Mouse (Mus musculus) heart, adult 2 months (tissue): Measurements from ENCODE around the gene Fopnl. TPM values are rescaled to one million over a fixed set of nuclear protein-coding genes. Genes with fewer than 3 reads are reported as not detected.

Experiments used
- DNase-seq, 2 experiments: peaks; one replicate each; pipeline ENCODE4 v3.0.0; 2021
- H3K27ac ChIP-seq: fragments of 200-600 bp; 2 replicates; pipeline ENCODE4 v1.8.1; 2022
- H3K27me3 ChIP-seq: fragments of 200-500 bp; 2 replicates; pipeline ENCODE4 v1.6.1; 2012; ENCODE audit warnings: mild to moderate bottlenecking, low read length, inconsistent platforms, mixed read lengths; ENCODE audit not compliant: control insufficient read depth, insufficient read depth
- H3K36me3 ChIP-seq: fragments of 200-500 bp; 2 replicates; pipeline ENCODE4 v1.6.1; 2012; ENCODE audit warnings: low read length, inconsistent platforms; ENCODE audit not compliant: control insufficient read depth, insufficient read depth
- H3K4me1 ChIP-seq: fragments of 200-500 bp; 2 replicates; pipeline ENCODE4 v1.6.1; 2011; ENCODE audit warnings: low read length; ENCODE audit not compliant: control insufficient read depth, insufficient read depth
- H3K4me3 ChIP-seq: fragments of 200-600 bp; 2 replicates; pipeline ENCODE4 v1.8.1; 2022
- H3K79me2 ChIP-seq: fragments of 200-500 bp; replicated peaks from 2 replicates; pipeline ENCODE4 v1.6.1; 2012; ENCODE audit warnings: mild to moderate bottlenecking, inconsistent platforms, low read length, moderate library complexity, mixed read lengths; ENCODE audit not compliant: control insufficient read depth, insufficient read depth
- H3K9ac ChIP-seq: fragments of 200-500 bp; 2 replicates; pipeline ENCODE4 v1.6.1; 2012; ENCODE audit warnings: low read depth, mild to moderate bottlenecking, control low read depth, inconsistent platforms, low read length, mixed read lengths
- CTCF ChIP-seq: fragments of 200-600 bp; IDR thresholded peaks from 2 replicates; pipeline ENCODE4 v1.8.1; 2022; ENCODE audit warnings: antibody characterized with exemption, mild to moderate bottlenecking, moderate library complexity
- EP300 ChIP-seq: fragments of 200-500 bp; IDR thresholded peaks from 2 replicates; pipeline ENCODE4 v1.6.1; 2011; ENCODE audit warnings: low read depth, low read length, control low read depth; ENCODE audit not compliant: insufficient read depth
- POLR2A ChIP-seq: fragments of 200-500 bp; IDR thresholded peaks from 2 replicates; pipeline ENCODE4 v1.6.1; 2011; ENCODE audit warnings: mild to moderate bottlenecking, low read depth, low read length, control low read depth; ENCODE audit not compliant: insufficient read depth
- WGBS: fragments of 180-500 bp; shearing (Covaris S2); methylation state at CpG from one replicate; pipeline ENCODE4 v1.1.7; 2018; 5-methylcytosine and 5-hydroxymethylcytosine counted together
- intact Hi-C: fragments of 180-260 bp; cut with DNase I; formaldehyde crosslinking; loops from one replicate; pipeline ENCODE4 v1.15.1; 2025
- polyA plus RNA-seq: library from polyadenylated mRNA; depleted of rRNA; stranded (reverse); fragments of >200 nt; gene quantifications from 2 replicates; pipeline ENCODE4 v1.2.3, GENCODE M21; 2012; rRNA removed
- total RNA-seq, 2 experiments: library from RNA; stranded (reverse); gene quantifications; 2 replicates each; pipeline ENCODE4 v1.2.3; 2021

Gene Fopnl
- total and polyA plus RNA-seq, 3 experiments = 56.8 to 63.9 (median 58.9) TPM

GRCm38 (mm10) chr16:14252877-14253276 lies 64.3 kb downstream of the Fopnl start:
- intact Hi-C loops = loop anchor here (5.0 kb wide), 1 partner anchor 194 kb away; no protein-coding TSS in a partner anchor
- H3K79me2 ChIP-seq = no peaks in the 10 kb centered on the region
- no peaks in the 10 kb centered on the region for H3K27me3 ChIP-seq
- WGBS = 77% methylated on average over 4 of the region's 4 CpGs
- H3K27ac ChIP-seq = no peak overlapping the region
- TF ChIP-seq POLR2A (no peak), EP300 (no peak), CTCF (no peak)
- H3K9ac ChIP-seq = no peak overlapping the region
- no peak for DNase-seq
- peaks cover 2% of the 10 kb centered on the region; the same call in 1 of the 2 replicates for H3K4me1 ChIP-seq
- H3K36me3 ChIP-seq = no peaks in the 10 kb centered on the region; the same call in 1 of the 2 replicates
- H3K4me3 ChIP-seq = no peak overlapping the region

DNA sequence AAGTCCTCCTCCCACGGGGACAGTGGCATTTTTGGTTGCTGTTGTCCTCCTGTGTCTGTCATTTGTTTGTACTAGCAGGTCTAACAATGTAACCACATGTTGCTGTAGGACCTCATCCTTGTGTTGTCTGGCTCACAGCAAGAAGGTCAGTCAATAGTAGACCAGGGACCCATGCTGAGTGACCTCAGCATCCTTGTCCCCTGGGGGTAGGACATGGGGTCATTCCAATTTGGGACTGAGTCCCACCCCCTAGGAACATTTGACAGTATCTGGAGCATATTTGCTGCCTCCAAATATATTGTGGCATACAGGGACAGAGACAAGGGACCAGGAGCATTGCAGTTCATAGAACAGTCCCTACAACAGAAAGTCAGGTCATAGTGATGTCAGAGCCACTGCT lies 67.3 kb downstream of the Fopnl start:
- no peak overlapping the region for H3K4me3 ChIP-seq
- DNase-seq = no peak
- H3K36me3 ChIP-seq = no peaks in the 10 kb centered on the region
- no peaks in the 10 kb centered on the region for H3K79me2 ChIP-seq
- intact Hi-C loops = loop anchor here (5.0 kb wide), 1 partner anchor 197 kb away; no protein-coding TSS in a partner anchor
- H3K27me3 ChIP-seq = no peaks in the 10 kb centered on the region
- 50% methylated on average over 1 of the region's 1 CpGs for WGBS
- H3K9ac ChIP-seq = no peak overlapping the region
- H3K4me1 ChIP-seq = peaks cover 2% of the 10 kb centered on the region; the same call in 1 of the 2 replicates
- TF ChIP-seq CTCF (no peak), EP300 (no peak), POLR2A (no peak)
- H3K27ac ChIP-seq = no peak overlapping the region

Other genes with a start within 250 kb of the Fopnl start
- gene Nde1, start 154.1 kb downstream of the Fopnl start, total RNA-seq = 10 to 100 TPM; 30.0 to 31.9 TPM
- gene Nde1, start 154.1 kb downstream of the Fopnl start, polyA plus RNA-seq = 28.2 and 39.7 TPM in 2 replicates
- 10 to 100 TPM; 32.4 to 36.1 TPM for gene Marf1, start 154.1 kb downstream of the Fopnl start, total RNA-seq
- 8.3 and 19.2 TPM in 2 replicates for gene Marf1, start 154.1 kb downstream of the Fopnl start, polyA plus RNA-seq
- 10 to 100 TPM; 31.7 to 34.4 TPM for gene Myh11, start 26.0 kb downstream of the Fopnl start, total RNA-seq
- gene Myh11, start 26.0 kb downstream of the Fopnl start, polyA plus RNA-seq = 16.9 and 18.3 TPM in 2 replicates
- gene Abcc1, start 44.2 kb upstream of the Fopnl start, total RNA-seq = 10 to 100 TPM; 14.4 to 21.4 TPM
- gene Abcc1, start 44.2 kb upstream of the Fopnl start, polyA plus RNA-seq = 37.5 and 40.6 TPM in 2 replicates
- not detected for gene A630010A05Rik, start 244.9 kb upstream of the Fopnl start, total RNA-seq
- gene A630010A05Rik, start 244.9 kb upstream of the Fopnl start, polyA plus RNA-seq = not detected in 2 replicates